Mouse (Mus musculus): ENCODE results near the gene Pld5. TPM values are rescaled to one million over a fixed set of nuclear protein-coding genes. Genes with fewer than 3 reads are reported as not detected.

Gene Pld5
- polyA plus RNA-seq, 1 experiment from 2014 or later, result 3.5 TPM

- no peaks in the 10 kb centered on the region for H3K27me3 ChIP-seq
- H3K4me1 ChIP-seq, result peaks cover 8% of the 10 kb centered on the region
- 54% methylated on average over 1 of the region's 1 CpGs for WGBS
- H3K27ac ChIP-seq, result no peak overlapping the region
- no peaks in the 10 kb centered on the region for H3K36me3 ChIP-seq
- peak; percentile 78 for ATAC-seq (ENCODE audit: low FRiP score)
- H3K4me3 ChIP-seq, result no peak overlapping the region
- no peak overlapping the region for H3K4me2 ChIP-seq (replicated peaks)
- H3K9me3 ChIP-seq (replicated peaks), result no peaks in the 10 kb centered on the region
- H3K9ac ChIP-seq, result no peak overlapping the region
These were observed 199.7 kb downstream of the Pld5 start for GRCm38 (mm10) chr1:176075409-176075808.

GRCm38 (mm10) chr1:176074526-176074925 is 200.6 kb downstream of the Pld5 start:
- Histone ChIP-seq H3K4me1 (peaks cover 8% of the 10 kb centered on the region), H3K36me3 (no peaks in the 10 kb centered on the region), H3K4me2 (replicated peaks) (no peak overlapping the region), H3K27me3 (no peaks in the 10 kb centered on the region), H3K9me3 (replicated peaks) (no peaks in the 10 kb centered on the region), H3K9ac (no peak overlapping the region), H3K27ac (no peak overlapping the region), H3K4me3 (no peak overlapping the region)
- 75% methylated on average over 5 of the region's 5 CpGs for WGBS
- no peak for ATAC-seq (ENCODE audit: low FRiP score)

GRCm38 (mm10) chr1:176065281-176065680 is 209.8 kb downstream of the Pld5 start:
- Histone ChIP-seq H3K9ac (no peak overlapping the region), H3K9me3 (replicated peaks) (no peaks in the 10 kb centered on the region), H3K4me3 (no peak overlapping the region), H3K27me3 (no peaks in the 10 kb centered on the region), H3K4me2 (replicated peaks) (no peak overlapping the region), H3K36me3 (no peaks in the 10 kb centered on the region), H3K4me1 (no peaks in the 10 kb centered on the region), H3K27ac (no peak overlapping the region)
- no peak for ATAC-seq (ENCODE audit: low FRiP score)

GRCm38 (mm10) chr1:176064471-176064870 is 210.6 kb downstream of the Pld5 start:
- no peak overlapping the region for H3K9ac ChIP-seq
- H3K36me3 ChIP-seq, result no peaks in the 10 kb centered on the region
- H3K4me3 ChIP-seq, result no peak overlapping the region
- no peak overlapping the region for H3K27ac ChIP-seq
- H3K27me3 ChIP-seq, result no peaks in the 10 kb centered on the region
- H3K4me2 ChIP-seq (replicated peaks), result no peak overlapping the region
- no peaks in the 10 kb centered on the region for H3K9me3 ChIP-seq (replicated peaks)
- no peaks in the 10 kb centered on the region for H3K4me1 ChIP-seq
- ATAC-seq (ENCODE audit: low FRiP score), result no peak

GRCm38 (mm10) chr1:176053653-176054052 is 221.5 kb downstream of the Pld5 start:
- Histone ChIP-seq H3K4me3 (no peak overlapping the region), H3K9ac (no peak overlapping the region), H3K27ac (no peak overlapping the region), H3K4me2 (replicated peaks) (no peak overlapping the region), H3K4me1 (no peaks in the 10 kb centered on the region), H3K9me3 (replicated peaks) (no peaks in the 10 kb centered on the region), H3K36me3 (no peaks in the 10 kb centered on the region), H3K27me3 (no peaks in the 10 kb centered on the region)
- WGBS, result 66% methylated on average over 1 of the region's 1 CpGs
- no peak for ATAC-seq (ENCODE audit: low FRiP score)

GRCm38 (mm10) chr1:176046995-176047394 is 228.1 kb downstream of the Pld5 start:
- H3K9ac ChIP-seq, result no peak overlapping the region
- H3K27ac ChIP-seq, result no peak overlapping the region
- no peaks in the 10 kb centered on the region for H3K9me3 ChIP-seq (replicated peaks)
- H3K4me3 ChIP-seq, result no peak overlapping the region
- H3K4me1 ChIP-seq, result no peaks in the 10 kb centered on the region
- H3K36me3 ChIP-seq, result no peaks in the 10 kb centered on the region
- ATAC-seq (ENCODE audit: low FRiP score), result no peak
- no peak overlapping the region for H3K4me2 ChIP-seq (replicated peaks)
- no peaks in the 10 kb centered on the region for H3K27me3 ChIP-seq
- 81% methylated on average over 5 of the region's 5 CpGs for WGBS

GRCm38 (mm10) chr1:176046375-176046774 is 228.7 kb downstream of the Pld5 start:
- no peak overlapping the region for H3K27ac ChIP-seq
- no peak for ATAC-seq (ENCODE audit: low FRiP score)
- H3K4me2 ChIP-seq (replicated peaks), result no peak overlapping the region
- H3K4me1 ChIP-seq, result no peaks in the 10 kb centered on the region
- whole genome bisulfite sequencing, result 82% methylated on average over 1 of the region's 1 CpGs
- H3K27me3 ChIP-seq, result no peaks in the 10 kb centered on the region
- H3K9me3 ChIP-seq (replicated peaks), result no peaks in the 10 kb centered on the region
- H3K4me3 ChIP-seq, result no peak overlapping the region
- no peak overlapping the region for H3K9ac ChIP-seq
- no peaks in the 10 kb centered on the region for H3K36me3 ChIP-seq

- no peak overlapping the region for H3K4me2 ChIP-seq (replicated peaks)
- no peaks in the 10 kb centered on the region for H3K27me3 ChIP-seq
- WGBS, result 87% methylated on average over 4 of the region's 4 CpGs
- no peak overlapping the region for H3K9ac ChIP-seq
- H3K4me1 ChIP-seq, result no peaks in the 10 kb centered on the region
- no peak overlapping the region for H3K27ac ChIP-seq
- no peak overlapping the region for H3K4me3 ChIP-seq
- no peaks in the 10 kb centered on the region for H3K9me3 ChIP-seq (replicated peaks)
- H3K36me3 ChIP-seq, result no peaks in the 10 kb centered on the region
- ATAC-seq (ENCODE audit: low FRiP score), result no peak
These were observed 232.1 kb downstream of the Pld5 start for GRCm38 (mm10) chr1:176043056-176043455.

- 42% methylated on average over 3 of the region's 3 CpGs for WGBS
- H3K4me2 ChIP-seq (replicated peaks), result no peak overlapping the region
These were observed 235.2 kb downstream of the Pld5 start for GRCm38 (mm10) chr1:176039923-176040322.

GRCm38 (mm10) chr1:176036028-176036427 is 239.1 kb downstream of the Pld5 start:
- H3K27me3 ChIP-seq, result no peaks in the 10 kb centered on the region
- no peak for ATAC-seq (ENCODE audit: low FRiP score)

More at GRCm38 (mm10) chr1:176039923-176040322, 235.2 kb downstream of the Pld5 start:
- no peak for ATAC-seq (ENCODE audit: low FRiP score)
- Histone ChIP-seq H3K4me1 (no peaks in the 10 kb centered on the region), H3K36me3 (no peaks in the 10 kb centered on the region), H3K9ac (no peak overlapping the region), H3K27me3 (no peaks in the 10 kb centered on the region), H3K9me3 (replicated peaks) (no peaks in the 10 kb centered on the region), H3K4me3 (no peak overlapping the region), H3K27ac (no peak overlapping the region)

GRCm38 (mm10) chr1:176034699-176035098 is 240.4 kb downstream of the Pld5 start:
- no peaks in the 10 kb centered on the region for H3K36me3 ChIP-seq
- H3K4me3 ChIP-seq, result no peak overlapping the region
- no peaks in the 10 kb centered on the region for H3K4me1 ChIP-seq
- no peaks in the 10 kb centered on the region for H3K27me3 ChIP-seq
- H3K4me2 ChIP-seq (replicated peaks), result no peak overlapping the region
- no peak for ATAC-seq (ENCODE audit: low FRiP score)
- H3K9me3 ChIP-seq (replicated peaks), result no peaks in the 10 kb centered on the region
- WGBS, result 84% methylated on average over 6 of the region's 6 CpGs
- no peak overlapping the region for H3K27ac ChIP-seq
- H3K9ac ChIP-seq, result no peak overlapping the region

More at GRCm38 (mm10) chr1:176036028-176036427, 239.1 kb downstream of the Pld5 start:
- Histone ChIP-seq H3K27ac (no peak overlapping the region), H3K9ac (no peak overlapping the region), H3K36me3 (no peaks in the 10 kb centered on the region), H3K4me1 (no peaks in the 10 kb centered on the region), H3K9me3 (replicated peaks) (no peaks in the 10 kb centered on the region), H3K4me2 (replicated peaks) (no peak overlapping the region), H3K4me3 (no peak overlapping the region)
- WGBS, result 65% methylated on average over 3 of the region's 3 CpGs

- 71% methylated on average over 5 of the region's 5 CpGs for WGBS
- no peak for ATAC-seq (ENCODE audit: low FRiP score)
- H3K36me3 ChIP-seq, result no peaks in the 10 kb centered on the region
These were observed 241.4 kb downstream of the Pld5 start for GRCm38 (mm10) chr1:176033698-176034097.

GRCm38 (mm10) chr1:176029063-176029462 is 246.0 kb downstream of the Pld5 start:
- no peaks in the 10 kb centered on the region for H3K9me3 ChIP-seq (replicated peaks)
- no peaks in the 10 kb centered on the region for H3K27me3 ChIP-seq
- ATAC-seq (ENCODE audit: low FRiP score), result no peak
- no peak overlapping the region for H3K4me2 ChIP-seq (replicated peaks)
- no peaks in the 10 kb centered on the region for H3K4me1 ChIP-seq
- H3K4me3 ChIP-seq, result no peak overlapping the region
- WGBS, result 95% methylated on average over 1 of the region's 1 CpGs
- no peaks in the 10 kb centered on the region for H3K36me3 ChIP-seq
- no peak overlapping the region for H3K9ac ChIP-seq
- H3K27ac ChIP-seq, result no peak overlapping the region

More at GRCm38 (mm10) chr1:176033698-176034097, 241.4 kb downstream of the Pld5 start:
- no peaks in the 10 kb centered on the region for H3K9me3 ChIP-seq (replicated peaks)
- H3K4me2 ChIP-seq (replicated peaks), result no peak overlapping the region
- no peaks in the 10 kb centered on the region for H3K4me1 ChIP-seq
- H3K4me3 ChIP-seq, result no peak overlapping the region
- no peak overlapping the region for H3K27ac ChIP-seq
- no peaks in the 10 kb centered on the region for H3K27me3 ChIP-seq
- no peak overlapping the region for H3K9ac ChIP-seq

Measured in hindbrain, embryonic 12.5 days (tissue).